Mouse (Mus musculus) urinary bladder, adult 2 months (tissue): Measurements from ENCODE around the gene Agbl4. TPM values are rescaled to one million over a fixed set of nuclear protein-coding genes. Genes with fewer than 3 reads are reported as not detected.
"Not testable (repeated sequence)": the region's sequence is repeated elsewhere in the genome, so short reads cannot be mapped to it uniquely, and the experiment has no call there.

Experiments used
- DNase-seq: peaks from one replicate; pipeline ENCODE4 v3.0.0; 2022; ENCODE audit warnings: low spot score
- polyA plus RNA-seq: library from polyadenylated mRNA; depleted of rRNA; stranded (reverse); fragments of >200 nt; gene quantifications from 2 replicates; pipeline ENCODE4 v1.2.3, GENCODE M21; 2012

The Agbl4 gene
- polyA plus RNA-seq, 1 experiment = 0.04 TPM

- no peak for DNase-seq
These were observed 519.1 kb downstream of the Agbl4 start for GRCm38 (mm10) chr4:110916565-110916964.

GRCm38 (mm10) chr4:110921013-110921412 is 523.6 kb downstream of the Agbl4 start:
- DNase-seq = no peak

- no peak for DNase-seq
These were observed 604.2 kb downstream of the Agbl4 start for GRCm38 (mm10) chr4:111001641-111002040.

- DNase-seq = no peak
These were observed 607.4 kb downstream of the Agbl4 start for GRCm38 (mm10) chr4:111004719-111005479.

GRCm38 (mm10) chr4:111019376-111019775 is 621.9 kb downstream of the Agbl4 start:
- DNase-seq = no peak

GRCm38 (mm10) chr4:111067330-111067729 is 669.9 kb downstream of the Agbl4 start:
- DNase-seq = no peak

- no peak for DNase-seq
These were observed 676.5 kb downstream of the Agbl4 start for GRCm38 (mm10) chr4:111073738-111074497.

GRCm38 (mm10) chr4:111074701-111075154 is 677.3 kb downstream of the Agbl4 start:
- no peak for DNase-seq

GRCm38 (mm10) chr4:111077810-111078209 is 680.3 kb downstream of the Agbl4 start:
- DNase-seq = no peak

- no peak for DNase-seq
These were observed 687.9 kb downstream of the Agbl4 start for GRCm38 (mm10) chr4:111085330-111085729.

GRCm38 (mm10) chr4:111136217-111137147 is 739.0 kb downstream of the Agbl4 start:
- DNase-seq = no peak

- DNase-seq = no peak
These were observed 750.3 kb downstream of the Agbl4 start for GRCm38 (mm10) chr4:111147748-111148147.

GRCm38 (mm10) chr4:111155859-111156258 is 758.4 kb downstream of the Agbl4 start:
- no peak for DNase-seq

- no peak for DNase-seq
These were observed 784.0 kb downstream of the Agbl4 start for GRCm38 (mm10) chr4:111181478-111181877.

- no peak for DNase-seq
These were observed 802.6 kb downstream of the Agbl4 start for GRCm38 (mm10) chr4:111200100-111200499.

- DNase-seq = no peak
These were observed 817.8 kb downstream of the Agbl4 start for GRCm38 (mm10) chr4:111215191-111215762.

- DNase-seq = not testable (repeated sequence)
These were observed 821.6 kb downstream of the Agbl4 start for GRCm38 (mm10) chr4:111219030-111219429.

GRCm38 (mm10) chr4:111219543-111219942 is 822.1 kb downstream of the Agbl4 start:
- not testable (repeated sequence) for DNase-seq

- DNase-seq = no peak
These were observed 836.4 kb downstream of the Agbl4 start for GRCm38 (mm10) chr4:111233849-111234248.

GRCm38 (mm10) chr4:111251917-111252316 is 854.5 kb downstream of the Agbl4 start:
- no peak for DNase-seq

- no peak for DNase-seq
These were observed 858.0 kb downstream of the Agbl4 start for GRCm38 (mm10) chr4:111255499-111255898.
